Mouse (Mus musculus) ES-E14 (cell line): ENCODE results near the gene Ctsz. TPM values are rescaled to one million over a fixed set of nuclear protein-coding genes. Genes with fewer than 3 reads are reported as not detected.

Source experiments
- DNase-seq: peaks from one replicate; pipeline ENCODE4 v3.0.0-alpha.2; 2013; ENCODE audit warnings: low read depth, low spot score
- H3K27ac ChIP-seq: 2 replicates; pipeline ENCODE4 v1.5.1; 2012; ENCODE audit warnings: low read depth, mild to moderate bottlenecking, low read length, moderate library complexity, mixed read lengths; ENCODE audit not compliant: poor library complexity, insufficient read depth, severe bottlenecking
- H3K36me3 ChIP-seq: 2 replicates; pipeline ENCODE4 v1.6.1; 2012; ENCODE audit warnings: mild to moderate bottlenecking, low read length, moderate library complexity, mixed read lengths; ENCODE audit not compliant: control insufficient read depth, poor library complexity, insufficient read depth, severe bottlenecking
- H3K4me1 ChIP-seq, 2 experiments: fragments of 150-350 bp in 1 of 2; sonication (generic) in 1 of 2; 2 replicates each; pipeline ENCODE4 v1.6.1; 2012; ENCODE audit warnings: low read length in 2 of 2, mild to moderate bottlenecking in 1 of 2, mixed read lengths in 1 of 2; ENCODE audit not compliant: control insufficient read depth in 2 of 2, insufficient read depth in 2 of 2, poor library complexity in 1 of 2
- H3K4me3 ChIP-seq, 2 experiments: fragments of 150-350 bp in 1 of 2; sonication (generic) in 1 of 2; 2 replicates each; pipeline ENCODE4 v1.5.1; 2012; ENCODE audit warnings: low read length in 2 of 2, low read depth in 1 of 2, mild to moderate bottlenecking in 1 of 2, mixed read lengths in 1 of 2; ENCODE audit not compliant: insufficient read depth in 1 of 2, poor library complexity in 1 of 2, severe bottlenecking in 1 of 2
- H3K9ac ChIP-seq: 2 replicates; pipeline ENCODE4 v1.6.1; 2012; ENCODE audit warnings: low read depth, mild to moderate bottlenecking, low read length, mixed read lengths; ENCODE audit not compliant: poor library complexity, insufficient read depth, severe bottlenecking
- H3K9me3 ChIP-seq: fragments of 150-350 bp; sonication (generic); 2 replicates; pipeline ENCODE4 v1.6.1; 2012; ENCODE audit warnings: low read depth, mild to moderate bottlenecking, low read length; ENCODE audit not compliant: control insufficient read depth, insufficient read depth
- CHD2 ChIP-seq: IDR thresholded peaks from 2 replicates; pipeline ENCODE4 v1.6.1; 2014; ENCODE audit warnings: mild to moderate bottlenecking, low read depth, low read length, inconsistent platforms
- HCFC1 ChIP-seq: IDR thresholded peaks from 2 replicates; pipeline ENCODE4 v1.6.1; 2012; ENCODE audit warnings: low read length, inconsistent platforms, borderline replicate concordance; ENCODE audit not compliant: insufficient read depth
- MAFK ChIP-seq: IDR thresholded peaks from 2 replicates; pipeline ENCODE4 v1.6.1; 2014; ENCODE audit warnings: mild to moderate bottlenecking, low read depth, low read length, inconsistent platforms; ENCODE audit not compliant: insufficient read depth
- ZC3H11A ChIP-seq: IDR thresholded peaks from 2 replicates; pipeline ENCODE4 v1.6.1; 2012; ENCODE audit warnings: low read depth, mild to moderate bottlenecking, inconsistent platforms, low read length, borderline replicate concordance
- ZNF384 ChIP-seq: IDR thresholded peaks from 2 replicates; pipeline ENCODE4 v1.6.1; 2012; ENCODE audit warnings: low read depth, low read length, inconsistent platforms
- in situ Hi-C, 2 experiments: fragments of 600-800 bp; cut with MboI; formaldehyde crosslinking; loops; one replicate each; pipeline ENCODE4 v1.15.1; 2025; ENCODE audit warnings: low sequenced_read_pairs in 2 of 2, inconsistent platforms in 1 of 2; ENCODE audit not compliant: unreplicated experiment in 2 of 2
- total RNA-seq: library from RNA; depleted of rRNA; stranded (reverse); fragments of 300-350 nt; gene quantifications from 2 replicates; pipeline ENCODE4 v1.2.3, GENCODE M21; 2012

Gene Ctsz
- total RNA-seq, 1 experiment = 207 TPM

DNA sequence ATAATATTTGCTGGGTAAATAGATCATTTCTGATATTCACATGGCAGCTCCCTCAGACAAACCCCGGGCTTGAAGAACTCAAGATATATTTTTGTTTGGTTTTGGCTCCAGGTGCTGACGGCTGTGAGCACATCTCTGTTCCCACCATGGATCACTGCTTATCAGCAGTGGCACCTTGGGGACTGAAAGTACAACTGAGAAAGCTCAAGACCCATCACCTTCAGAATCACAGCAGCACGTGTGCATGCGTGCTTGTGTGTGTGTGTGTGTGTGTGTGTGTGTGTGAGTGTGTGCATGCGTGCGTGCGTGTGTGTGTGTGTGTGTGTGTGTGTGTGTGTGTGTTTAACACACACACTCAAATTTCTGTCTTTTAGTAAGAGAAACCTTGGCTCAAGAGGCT, 5.5 kb upstream of the Ctsz start:
- in situ Hi-C loops = no loop called here

DNA sequence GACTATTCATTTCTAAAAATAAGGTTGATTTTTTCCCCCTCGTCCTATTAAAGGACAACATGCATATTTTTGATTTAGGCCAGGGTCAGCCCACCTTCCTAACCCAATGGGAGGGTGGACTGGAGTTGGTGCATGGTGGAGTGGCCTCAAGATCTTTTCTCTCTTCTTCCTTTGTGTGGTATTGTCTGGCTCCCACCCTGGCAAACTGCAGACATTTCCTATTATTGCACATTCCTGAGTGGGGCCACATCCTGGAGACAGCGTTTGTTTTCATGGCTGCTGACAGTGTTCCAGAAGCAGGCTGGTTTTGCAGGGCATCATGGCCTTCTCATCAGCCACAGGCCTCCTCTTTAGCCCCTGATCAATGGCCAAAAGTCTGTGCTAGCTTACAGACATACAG, 4.2 kb upstream of the Ctsz start:
- TF ChIP-seq ZNF384 (no peak), ZC3H11A (no peak), HCFC1 (no peak), CHD2 (no peak), MAFK (no peak)
- Histone ChIP-seq H3K36me3 (no peaks in the 10 kb centered on the region), H3K4me3 (no peak overlapping the region), H3K9ac (no peak overlapping the region), H3K9me3 (no peaks in the 10 kb centered on the region), H3K4me1 (peaks cover 0 to 7% of the 10 kb centered on the region in 2 experiments; a peak in 2 of 4 replicates), H3K27ac (no peak overlapping the region)
- in situ Hi-C loops = no loop called here
- no peak for DNase-seq

More for the DNA sequence above, 5.5 kb upstream of the Ctsz start:
- TF ChIP-seq MAFK = no peak
- no peak for TF ChIP-seq ZC3H11A
- no peak for TF ChIP-seq HCFC1
- no peak for TF ChIP-seq CHD2
- no peak for TF ChIP-seq ZNF384
- Histone ChIP-seq H3K4me1 (peaks cover 0 to 3% of the 10 kb centered on the region in 2 experiments; a peak in 1 of 4 replicates), H3K27ac (no peak overlapping the region), H3K9me3 (no peaks in the 10 kb centered on the region), H3K9ac (no peak overlapping the region), H3K36me3 (no peaks in the 10 kb centered on the region), H3K4me3 (no peak overlapping the region)
- DNase-seq = no peak

DNA sequence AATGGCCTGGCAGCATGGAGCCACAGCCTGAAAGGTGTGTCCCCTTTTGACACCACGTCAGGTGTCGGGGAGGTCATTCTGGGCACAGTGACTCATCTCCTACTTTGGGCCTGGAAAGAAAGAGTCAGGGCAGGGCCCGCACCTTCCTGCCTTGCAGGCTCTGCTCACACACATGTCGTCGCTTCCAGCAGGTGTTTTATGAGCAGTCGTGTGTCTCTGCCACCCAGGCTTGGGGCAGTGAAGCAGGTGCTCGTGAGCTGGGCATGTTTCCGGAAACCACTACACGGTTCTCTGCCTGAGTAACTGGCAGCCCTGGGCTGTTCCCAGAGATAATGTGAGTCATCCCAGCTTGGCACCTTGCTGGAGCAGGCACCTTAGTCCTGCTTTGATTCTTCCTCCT, 3.6 kb upstream of the Ctsz start:
- TF ChIP-seq CHD2 (no peak), MAFK (no peak), HCFC1 (no peak), ZNF384 (no peak), ZC3H11A (no peak)
- DNase-seq = no peak
- H3K9ac ChIP-seq = no peak overlapping the region
- in situ Hi-C loops = no loop called here
- no peaks in the 10 kb centered on the region for H3K9me3 ChIP-seq
- no peak overlapping the region for H3K4me3 ChIP-seq
- peaks cover 0 to 13% of the 10 kb centered on the region in 2 experiments; a peak in 2 of 4 replicates for H3K4me1 ChIP-seq
- H3K27ac ChIP-seq = no peak overlapping the region
- peaks cover 2% of the 10 kb centered on the region; the same call in 1 of the 2 replicates for H3K36me3 ChIP-seq

DNA sequence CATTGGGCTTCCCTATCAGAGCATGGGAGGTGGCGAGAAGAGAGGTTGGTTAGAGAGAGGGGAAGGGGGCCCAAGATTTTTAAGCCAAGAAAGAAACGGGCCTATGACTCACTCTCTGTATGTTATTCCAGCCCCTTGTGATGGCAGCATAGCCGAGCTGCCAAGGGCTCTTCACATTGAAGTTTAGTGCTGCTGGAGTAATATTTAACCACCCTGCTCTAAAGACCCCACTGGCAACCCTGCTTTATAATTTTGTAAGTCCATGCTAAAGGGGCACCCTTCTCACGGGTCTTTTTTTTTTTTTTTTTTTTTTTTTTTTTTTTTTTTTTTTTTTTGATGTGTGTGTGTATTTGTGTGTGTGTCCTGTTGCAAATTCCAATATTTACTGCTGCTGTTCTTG, 3.1 kb upstream of the Ctsz start:
- Histone ChIP-seq H3K4me1 (peaks cover 0 to 15% of the 10 kb centered on the region in 2 experiments; a peak in 2 of 4 replicates), H3K27ac (no peak overlapping the region), H3K9ac (no peak overlapping the region), H3K9me3 (no peaks in the 10 kb centered on the region), H3K4me3 (no peak overlapping the region), H3K36me3 (peaks cover 6% of the 10 kb centered on the region; the same call in 1 of the 2 replicates)
- TF ChIP-seq CHD2 (no peak), HCFC1 (no peak), MAFK (no peak), ZC3H11A (no peak), ZNF384 (no peak)
- in situ Hi-C loops = no loop called here
- DNase-seq = no peak

DNA sequence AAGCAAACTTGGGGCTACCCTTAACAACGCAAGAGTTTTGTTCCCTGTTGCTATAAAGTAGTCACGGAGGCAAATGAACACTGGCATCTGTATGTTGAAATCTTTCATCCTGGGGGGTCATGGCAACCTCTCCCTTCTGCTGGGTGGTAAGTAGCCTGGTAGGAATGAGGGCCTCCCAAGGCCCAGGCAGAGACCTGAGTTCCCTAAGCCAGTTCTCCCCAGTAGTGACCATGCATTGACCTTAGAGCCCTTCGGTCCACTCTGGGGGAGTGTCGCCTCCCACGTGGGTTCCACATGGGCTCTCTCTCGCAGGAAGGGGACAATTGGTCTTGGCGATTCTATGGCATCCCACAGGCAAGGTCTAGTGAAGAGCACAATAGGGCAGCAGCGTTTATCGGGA, 1.1 kb upstream of the Ctsz start:
- Histone ChIP-seq H3K9ac (no peak overlapping the region), H3K27ac (no peak overlapping the region), H3K4me1 (peaks cover 0 to 15% of the 10 kb centered on the region in 2 experiments; a peak in 2 of 4 replicates), H3K9me3 (no peaks in the 10 kb centered on the region), H3K36me3 (peaks cover 11% of the 10 kb centered on the region; the same call in 1 of the 2 replicates), H3K4me3 (no peak overlapping the region)
- in situ Hi-C loops = no loop called here
- TF ChIP-seq HCFC1 (no peak), ZNF384 (no peak), ZC3H11A (no peak), CHD2 (no peak), MAFK (no peak)
- no peak for DNase-seq
